Mouse (Mus musculus) spleen, adult 2 months (tissue): ENCODE data around the gene Hoxc9. TPM values are rescaled to one million over a fixed set of nuclear protein-coding genes. Genes with fewer than 3 reads are reported as not detected.

Experiments used
- DNase-seq, 2 experiments: peaks; one replicate each; pipeline versions ENCODE4 v3.0.0 to v3.0.0-alpha.2; 2012 to 2021; ENCODE audit warnings: low spot score in 2 of 2, low read depth in 1 of 2
- H3K27ac ChIP-seq: fragments of 200-500 bp; 2 replicates; pipeline ENCODE4 v1.5.1; 2012; ENCODE audit warnings: low read length, inconsistent platforms; ENCODE audit not compliant: insufficient read depth
- H3K27me3 ChIP-seq: fragments of 200-500 bp; 2 replicates; pipeline ENCODE4 v1.6.1; 2012; ENCODE audit warnings: mild to moderate bottlenecking, moderate library complexity, low read length, inconsistent platforms; ENCODE audit not compliant: control insufficient read depth, insufficient read depth
- H3K36me3 ChIP-seq: fragments of 200-500 bp; 2 replicates; pipeline ENCODE4 v1.6.1; 2012; ENCODE audit warnings: mild to moderate bottlenecking, low read length, inconsistent platforms; ENCODE audit not compliant: control insufficient read depth, insufficient read depth
- H3K4me1 ChIP-seq: fragments of 200-500 bp; 2 replicates; pipeline ENCODE4 v1.6.1; 2011; ENCODE audit warnings: inconsistent platforms; ENCODE audit not compliant: control insufficient read depth, insufficient read depth, insufficient read length
- H3K4me3 ChIP-seq: fragments of 200-500 bp; 2 replicates; pipeline ENCODE4 v1.5.1; 2011; ENCODE audit warnings: mild to moderate bottlenecking, inconsistent platforms; ENCODE audit not compliant: insufficient read depth, insufficient read length; ENCODE audit errors: extremely low read depth
- CTCF ChIP-seq: fragments of 200-500 bp; IDR thresholded peaks from 2 replicates; pipeline ENCODE4 v1.5.1; 2011; ENCODE audit warnings: mild to moderate bottlenecking, inconsistent platforms; ENCODE audit not compliant: insufficient read depth, insufficient read length, insufficient replicate concordance; ENCODE audit errors: extremely low read depth
- POLR2A ChIP-seq: fragments of 200-500 bp; IDR thresholded peaks from 2 replicates; pipeline ENCODE4 v1.6.1; 2011; ENCODE audit warnings: low read depth, low read length, inconsistent platforms
- WGBS: fragments of 180-500 bp; shearing (Covaris S2); methylation state at CpG from one replicate; pipeline ENCODE4 v1.1.7; 2018; 5-methylcytosine and 5-hydroxymethylcytosine counted together
- polyA plus RNA-seq: library from polyadenylated mRNA; depleted of rRNA; stranded (reverse); fragments of >200 nt; gene quantifications from 2 replicates; pipeline ENCODE4 v1.2.3, GENCODE M21; 2012

Hoxc9 gene
- polyA plus RNA-seq, 1 experiment: not detected

- peaks cover 28% of the 10 kb centered on the region for H3K27me3 ChIP-seq
- 8% methylated on average over 2 of the region's 2 CpGs for WGBS
- no peaks in the 10 kb centered on the region for H3K36me3 ChIP-seq
- no peak for DNase-seq
- H3K4me3 ChIP-seq: no peak overlapping the region
- H3K27ac ChIP-seq: no peak overlapping the region
- H3K4me1 ChIP-seq: no peaks in the 10 kb centered on the region
- no peak for TF ChIP-seq CTCF
- TF ChIP-seq POLR2A: no peak
Measured at GRCm38 (mm10) chr15:102948842-102949241, 27.4 kb upstream of the Hoxc9 start.

- 5% methylated on average over 20 of the region's 20 CpGs for WGBS
- Histone ChIP-seq H3K27me3 (peaks cover 36% of the 10 kb centered on the region), H3K4me3 (no peak overlapping the region), H3K36me3 (no peaks in the 10 kb centered on the region), H3K4me1 (no peaks in the 10 kb centered on the region), H3K27ac (no peak overlapping the region)
- TF ChIP-seq CTCF: no peak
- TF ChIP-seq POLR2A: no peak
- DNase-seq: no peak
Measured at GRCm38 (mm10) chr15:102949696-102950095, 26.5 kb upstream of the Hoxc9 start.

- WGBS: 15% methylated on average over 2 of the region's 2 CpGs
- no peaks in the 10 kb centered on the region for H3K36me3 ChIP-seq
- no peaks in the 10 kb centered on the region for H3K4me1 ChIP-seq
- no peak for TF ChIP-seq CTCF
- no peak for TF ChIP-seq POLR2A
- no peak overlapping the region for H3K4me3 ChIP-seq
- DNase-seq: no peak
- no peak overlapping the region for H3K27ac ChIP-seq
- peaks cover 43% of the 10 kb centered on the region for H3K27me3 ChIP-seq
Measured at GRCm38 (mm10) chr15:102950877-102951276, 25.4 kb upstream of the Hoxc9 start.

- no peak for DNase-seq
- peaks cover 49% of the 10 kb centered on the region for H3K27me3 ChIP-seq
- no peak overlapping the region for H3K27ac ChIP-seq
- no peaks in the 10 kb centered on the region for H3K4me1 ChIP-seq
- WGBS: 34% methylated on average over 6 of the region's 6 CpGs
- TF ChIP-seq POLR2A (no peak), CTCF (no peak)
- H3K4me3 ChIP-seq: no peak overlapping the region
- no peaks in the 10 kb centered on the region for H3K36me3 ChIP-seq
Measured at GRCm38 (mm10) chr15:102953561-102953960, 22.7 kb upstream of the Hoxc9 start.

- Histone ChIP-seq H3K27me3 (peaks cover 45% of the 10 kb centered on the region), H3K4me1 (no peaks in the 10 kb centered on the region), H3K36me3 (no peaks in the 10 kb centered on the region), H3K4me3 (no peak within 1 kb of the TSS), H3K27ac (no peak within 1 kb of the TSS)
- TF ChIP-seq CTCF (no peak), POLR2A (no peak)
- WGBS: 4% methylated on average over 57 of the region's 57 CpGs
- DNase-seq: no peak
Measured at GRCm38 (mm10) chr15:102954192-102955006, 21.8 kb upstream of the Hoxc9 start, which contains the start of gene Hoxc11. TSS of gene Hoxc11 (plus strand) at chr15:102954427.

- peaks cover 47% of the 10 kb centered on the region for H3K27me3 ChIP-seq
- no peaks in the 10 kb centered on the region for H3K36me3 ChIP-seq
- WGBS: 3% methylated on average over 27 of the region's 28 CpGs
- TF ChIP-seq CTCF (no peak), POLR2A (no peak)
- no peak for DNase-seq
- H3K4me1 ChIP-seq: no peaks in the 10 kb centered on the region
- H3K27ac ChIP-seq: no peak overlapping the region
- no peak overlapping the region for H3K4me3 ChIP-seq
Measured at GRCm38 (mm10) chr15:102955007-102955382, 21.2 kb upstream of the Hoxc9 start.

- no peak for TF ChIP-seq POLR2A
- no peak for TF ChIP-seq CTCF
- WGBS: 6% methylated on average over 39 of the region's 40 CpGs
Measured at GRCm38 (mm10) chr15:102955833-102956640, 20.2 kb upstream of the Hoxc9 start.

More at GRCm38 (mm10) chr15:102955833-102956640, 20.2 kb upstream of the Hoxc9 start:
- Histone ChIP-seq H3K4me3 (no peak overlapping the region), H3K4me1 (no peaks in the 10 kb centered on the region), H3K27me3 (peaks cover 45% of the 10 kb centered on the region), H3K27ac (no peak overlapping the region), H3K36me3 (no peaks in the 10 kb centered on the region)
- DNase-seq: no peak
